16 mouse cellular contexts compared by ENCODE assay signal in genomic region chr1:192391041-192391440, GRCm38 (mm10).
DNase-seq lines count a peak whose midpoint lies in the region; TF ChIP-seq lines count a peak whose summit lies in the region.
"Had no signal": no experiment of that assay in that cellular context is flagged by ENCODE, and none has a peak within 500 bp of the region (broad histone marks: within the 10 kb centered on the region; RNA-seq: fewer than 3 reads in every experiment).

No protein-coding gene starts in this region.

- no peak for TF ChIP-seq CTCF in layer of hippocampus, adult 2 months (conservative IDR thresholded peaks at IDR 0.05)

- no peak overlapping the region for H3K27ac ChIP-seq in layer of hippocampus, adult 2 months

- DNase-seq in cerebellum, adult 9-10 months, result peak; percentile 64
- DNase-seq in cerebellum, adult 18-20 months, result no peak
- peak; percentile 22 for DNase-seq in heart, adult 11 months
- no peak for DNase-seq in heart, postnatal 10 days
- peak; percentile 48 for DNase-seq in brain, adult 2 months (ENCODE audit: low read depth, low spot score)
- no peak for DNase-seq in layer of hippocampus, adult 2 months (ENCODE audit: low spot score in 2 of 2)
- DNase-seq: adrenal gland, adult 2 months; adrenal gland, adult 8-10 months; adrenal gland, postnatal 10 days; adrenal gland, postnatal 14 days; adrenal gland, postnatal 25 days; adrenal gland, postnatal 36 days; B cell, adult 2 months; cerebellum, adult 11 months; cerebellum, adult 11-12 months; cerebellum, adult 8-10 months had no signal

- intact Hi-C loops in heart, postnatal 10 days (cut with DNase I), result no loop called here

- no peak overlapping the region for H3K4me3 ChIP-seq in layer of hippocampus, adult 2 months

Comparison
In these comparisons a context has a peak if more than half of its experiments do, and no peak if none do; other contexts are left out.
1. DNase-seq: peak in cerebellum, adult 9-10 months (single experiment), heart, adult 11 months (single experiment) and brain, adult 2 months (single experiment); none in cerebellum, adult 18-20 months (0 of 2), heart, postnatal 10 days (0 of 2) and layer of hippocampus, adult 2 months (0 of 2).